Mouse (Mus musculus): ENCODE results near the gene Fosl1. TPM values are rescaled to one million over a fixed set of nuclear protein-coding genes. Genes with fewer than 3 reads are reported as not detected.

Fosl1 gene
- polyA plus RNA-seq, 1 experiment from 2014 or later, result not detected

DNA sequence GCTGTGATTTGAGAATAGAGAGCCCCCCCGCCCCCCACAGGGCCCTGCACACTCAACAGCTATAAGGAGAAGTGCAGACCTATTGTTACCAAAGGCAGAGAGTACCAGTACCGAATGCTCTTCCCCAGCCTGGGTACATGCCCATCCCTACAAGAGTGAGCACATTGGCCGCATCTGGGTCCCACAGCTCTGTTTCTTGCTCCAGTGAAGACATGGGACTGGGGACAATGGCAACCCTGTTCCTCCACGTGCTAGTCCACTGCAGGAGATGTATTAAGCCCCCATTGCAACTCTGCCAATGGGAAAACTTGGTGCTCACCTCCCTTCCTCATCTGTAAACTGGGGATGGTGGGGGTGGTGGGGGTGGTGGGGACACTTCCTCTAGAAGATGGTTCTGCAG is 33.5 kb upstream of the Fosl1 start:
- H3K4me2 ChIP-seq, result no peak overlapping the region
- no peaks in the 10 kb centered on the region for H3K27me3 ChIP-seq (replicated peaks)
- no peak for ATAC-seq (ENCODE audit: insufficient number of reproducible peaks, low FRiP score)
- no peaks in the 10 kb centered on the region for H3K9me3 ChIP-seq (replicated peaks)
- no peaks in the 10 kb centered on the region for H3K36me3 ChIP-seq
- H3K4me1 ChIP-seq (replicated peaks), result peaks cover 10% of the 10 kb centered on the region
- no peak overlapping the region for H3K9ac ChIP-seq
- H3K27ac ChIP-seq (ENCODE audit: poor library complexity, severe bottlenecking), result no peak overlapping the region
- no peak overlapping the region for H3K4me3 ChIP-seq
- WGBS, result 72% methylated on average over 4 of the region's 4 CpGs

GRCm38 (mm10) chr19:5414534-5414957 is 32.8 kb upstream of the Fosl1 start:
- ATAC-seq (ENCODE audit: insufficient number of reproducible peaks, low FRiP score), result no peak
- Histone ChIP-seq H3K9me3 (replicated peaks) (no peaks in the 10 kb centered on the region), H3K4me1 (replicated peaks) (peaks cover 9% of the 10 kb centered on the region), H3K27me3 (replicated peaks) (no peaks in the 10 kb centered on the region), H3K27ac (ENCODE audit: poor library complexity, severe bottlenecking) (no peak overlapping the region), H3K4me3 (no peak overlapping the region), H3K9ac (no peak overlapping the region), H3K36me3 (peaks cover 2% of the 10 kb centered on the region), H3K4me2 (no peak overlapping the region)
- 57% methylated on average over 2 of the region's 2 CpGs for WGBS

GRCm38 (mm10) chr19:5418750-5419466 is 28.4 kb upstream of the Fosl1 start:
- H3K4me3 ChIP-seq, result no peak overlapping the region
- H3K27ac ChIP-seq (ENCODE audit: poor library complexity, severe bottlenecking), result no peak overlapping the region
- H3K36me3 ChIP-seq, result peaks cover 39% of the 10 kb centered on the region
- H3K4me2 ChIP-seq, result no peak overlapping the region
- no peaks in the 10 kb centered on the region for H3K27me3 ChIP-seq (replicated peaks)
- peaks cover 17% of the 10 kb centered on the region for H3K4me1 ChIP-seq (replicated peaks)
- no peaks in the 10 kb centered on the region for H3K9me3 ChIP-seq (replicated peaks)
- no peak for ATAC-seq (ENCODE audit: insufficient number of reproducible peaks, low FRiP score)
- WGBS, result 91% methylated on average over 8 of the region's 8 CpGs
- H3K9ac ChIP-seq, result no peak overlapping the region

- H3K27ac ChIP-seq (ENCODE audit: poor library complexity, severe bottlenecking), result no peak overlapping the region
- H3K4me3 ChIP-seq, result no peak overlapping the region
- H3K27me3 ChIP-seq (replicated peaks), result no peaks in the 10 kb centered on the region
- H3K9me3 ChIP-seq (replicated peaks), result no peaks in the 10 kb centered on the region
- no peak overlapping the region; the same call in 1 of the 2 replicates for H3K9ac ChIP-seq
- peaks cover 39% of the 10 kb centered on the region for H3K36me3 ChIP-seq
- peaks cover 14% of the 10 kb centered on the region for H3K4me1 ChIP-seq (replicated peaks)
- no peak overlapping the region for H3K4me2 ChIP-seq
- 82% methylated on average over 9 of the region's 9 CpGs for WGBS
- ATAC-seq (ENCODE audit: insufficient number of reproducible peaks, low FRiP score), result no peak
Measured at GRCm38 (mm10) chr19:5419630-5420029, 27.7 kb upstream of the Fosl1 start.

DNA sequence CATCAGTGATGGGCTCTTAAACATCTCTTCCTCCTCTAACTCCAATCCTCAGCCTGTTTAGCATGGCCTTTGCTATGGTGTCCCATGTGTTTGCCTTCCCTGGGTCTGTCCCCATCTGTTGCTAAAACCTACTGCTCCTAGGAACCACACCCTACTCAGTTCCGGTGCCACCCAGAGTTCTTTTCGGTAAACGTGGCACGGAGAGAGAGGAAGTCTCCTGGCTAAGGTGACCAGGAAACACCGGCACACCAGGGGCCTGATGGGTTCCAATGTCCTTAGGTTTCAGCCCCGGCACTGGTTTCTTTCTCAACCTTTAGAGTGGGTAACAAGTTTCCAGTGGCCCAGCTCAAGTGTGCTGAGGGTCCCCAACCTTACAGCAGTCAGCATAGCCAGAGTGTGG is 26.8 kb upstream of the Fosl1 start:
- H3K36me3 ChIP-seq, result peaks cover 39% of the 10 kb centered on the region
- H3K9me3 ChIP-seq (replicated peaks), result no peaks in the 10 kb centered on the region
- H3K4me2 ChIP-seq, result no peak overlapping the region
- no peak for ATAC-seq (ENCODE audit: insufficient number of reproducible peaks, low FRiP score)
- H3K27me3 ChIP-seq (replicated peaks), result no peaks in the 10 kb centered on the region
- no peak overlapping the region for H3K4me3 ChIP-seq
- 91% methylated on average over 6 of the region's 6 CpGs for WGBS
- no peak overlapping the region for H3K27ac ChIP-seq (ENCODE audit: poor library complexity, severe bottlenecking)
- H3K4me1 ChIP-seq (replicated peaks), result peaks cover 15% of the 10 kb centered on the region
- H3K9ac ChIP-seq, result no peak overlapping the region

- peaks cover 27% of the 10 kb centered on the region for H3K4me1 ChIP-seq (replicated peaks)
- no peak overlapping the region for H3K9ac ChIP-seq
- no peaks in the 10 kb centered on the region for H3K9me3 ChIP-seq (replicated peaks)
- WGBS, result 88% methylated on average over 5 of the region's 5 CpGs
- H3K4me2 ChIP-seq, result no peak overlapping the region
- no peak for ATAC-seq (ENCODE audit: insufficient number of reproducible peaks, low FRiP score)
- no peak overlapping the region for H3K27ac ChIP-seq (ENCODE audit: poor library complexity, severe bottlenecking)
- no peaks in the 10 kb centered on the region for H3K27me3 ChIP-seq (replicated peaks)
- no peak overlapping the region for H3K4me3 ChIP-seq
- H3K36me3 ChIP-seq, result peaks cover 48% of the 10 kb centered on the region
Measured at GRCm38 (mm10) chr19:5421784-5422183, 25.6 kb upstream of the Fosl1 start.

DNA sequence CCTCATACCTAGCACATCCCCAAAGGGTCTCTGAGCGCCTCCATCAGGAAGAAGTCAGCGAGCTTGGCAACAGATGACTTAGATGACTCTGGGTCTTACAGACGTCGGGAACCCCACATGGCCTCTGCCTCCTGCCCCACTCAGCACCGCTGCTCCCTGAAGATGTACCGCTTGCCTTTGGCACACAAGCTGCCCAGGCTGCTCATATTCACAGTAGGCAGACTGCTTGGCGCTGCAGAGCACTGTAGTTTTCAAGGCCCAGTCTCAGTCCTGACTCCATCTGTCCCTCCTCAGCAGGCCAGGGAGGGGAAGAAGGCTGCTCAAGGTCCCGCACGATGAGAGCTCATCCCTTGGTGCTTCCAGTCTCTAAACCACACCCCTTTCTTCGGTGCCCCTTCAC is 25.1 kb upstream of the Fosl1 start:
- H3K9ac ChIP-seq, result no peak overlapping the region
- no peak overlapping the region for H3K4me3 ChIP-seq
- no peak for ATAC-seq (ENCODE audit: insufficient number of reproducible peaks, low FRiP score)
- no peak overlapping the region for H3K4me2 ChIP-seq
- peaks cover 53% of the 10 kb centered on the region for H3K36me3 ChIP-seq
- H3K4me1 ChIP-seq (replicated peaks), result peaks cover 29% of the 10 kb centered on the region
- H3K27ac ChIP-seq (ENCODE audit: poor library complexity, severe bottlenecking), result no peak overlapping the region
- no peaks in the 10 kb centered on the region for H3K27me3 ChIP-seq (replicated peaks)
- no peaks in the 10 kb centered on the region for H3K9me3 ChIP-seq (replicated peaks)
- 87% methylated on average over 10 of the region's 10 CpGs for WGBS

DNA sequence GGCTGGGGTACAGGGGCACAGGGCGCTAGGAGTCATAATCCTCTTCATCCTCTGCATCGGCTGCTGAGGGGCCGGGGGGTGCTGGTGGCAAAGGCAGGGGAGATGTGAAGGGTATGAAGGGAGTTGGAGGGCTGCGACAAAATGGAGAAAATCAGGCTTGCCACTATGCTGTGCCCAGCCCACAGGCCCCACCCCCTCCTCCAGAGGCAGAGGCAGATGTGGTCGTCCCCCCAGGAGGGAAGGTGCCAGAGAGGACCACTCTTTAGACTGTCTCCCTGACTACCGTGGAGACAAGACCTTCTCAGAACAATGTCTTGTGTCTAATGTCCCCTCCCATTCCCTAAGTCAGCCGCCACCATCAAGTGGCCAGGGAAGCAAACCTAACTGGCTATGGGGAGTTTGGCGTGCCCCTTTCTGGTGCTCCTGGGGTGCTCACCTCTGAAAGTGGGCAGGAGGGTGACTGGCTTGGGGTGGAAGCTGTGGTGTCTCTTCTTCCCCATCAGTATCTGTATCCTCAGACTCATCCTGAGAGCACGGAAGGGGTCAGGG is 24.4 kb upstream of the Fosl1 start:
- Histone ChIP-seq H3K9me3 (replicated peaks) (no peaks in the 10 kb centered on the region), H3K4me1 (replicated peaks) (peaks cover 29% of the 10 kb centered on the region), H3K4me2 (peak overlapping the region; percentile 94), H3K9ac (peak overlapping the region; percentile 91), H3K36me3 (peaks cover 57% of the 10 kb centered on the region), H3K4me3 (peak overlapping the region; percentile 89; the same call in 1 of the 2 replicates), H3K27ac (ENCODE audit: poor library complexity, severe bottlenecking) (no peak overlapping the region), H3K27me3 (replicated peaks) (no peaks in the 10 kb centered on the region)
- ATAC-seq (ENCODE audit: insufficient number of reproducible peaks, low FRiP score), result no peak
- 85% methylated on average over 9 of the region's 9 CpGs for WGBS

DNA sequence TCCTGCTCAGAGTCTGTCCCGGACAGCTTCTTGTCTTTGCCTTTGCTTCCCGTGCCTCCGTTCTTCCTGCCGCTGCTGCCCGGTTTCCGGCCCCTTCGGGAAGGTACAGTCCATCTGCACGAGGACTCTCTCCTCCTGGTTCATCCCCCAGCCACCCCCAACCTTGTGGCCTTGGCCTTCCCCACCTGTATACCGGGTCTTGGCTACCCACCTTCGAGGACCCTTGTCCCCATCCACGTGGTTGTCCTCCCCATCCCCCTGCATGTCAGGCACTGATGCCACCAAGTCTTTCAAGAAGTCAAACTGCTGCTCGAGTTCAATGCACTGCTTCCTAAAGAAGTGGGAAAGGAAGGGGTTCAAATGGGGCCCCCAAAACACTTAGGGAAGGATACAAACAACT is 23.8 kb upstream of the Fosl1 start:
- no peak for ATAC-seq (ENCODE audit: insufficient number of reproducible peaks, low FRiP score)
- H3K27ac ChIP-seq (ENCODE audit: poor library complexity, severe bottlenecking), result peak overlapping the region; percentile 91; the same call in 1 of the 2 replicates
- H3K4me3 ChIP-seq, result peak overlapping the region; percentile 89
- H3K4me1 ChIP-seq (replicated peaks), result peaks cover 29% of the 10 kb centered on the region
- no peaks in the 10 kb centered on the region for H3K9me3 ChIP-seq (replicated peaks)
- peak overlapping the region; percentile 94 for H3K4me2 ChIP-seq
- 65% methylated on average over 12 of the region's 12 CpGs for WGBS
- H3K9ac ChIP-seq, result peak overlapping the region; percentile 91
- H3K36me3 ChIP-seq, result peaks cover 57% of the 10 kb centered on the region
- no peaks in the 10 kb centered on the region for H3K27me3 ChIP-seq (replicated peaks)

- under 1% methylated on average over 47 of the region's 48 CpGs for WGBS
- H3K4me1 ChIP-seq (replicated peaks), result peaks cover 29% of the 10 kb centered on the region
- H3K4me3 ChIP-seq, result peak overlapping the region; percentile 89
- H3K9ac ChIP-seq, result peak overlapping the region; percentile 91
- peak; percentile 74 for ATAC-seq (ENCODE audit: insufficient number of reproducible peaks, low FRiP score)
- no peaks in the 10 kb centered on the region for H3K9me3 ChIP-seq (replicated peaks)
- H3K4me2 ChIP-seq, result peak overlapping the region; percentile 94
- H3K36me3 ChIP-seq, result peaks cover 57% of the 10 kb centered on the region
- no peaks in the 10 kb centered on the region for H3K27me3 ChIP-seq (replicated peaks)
- H3K27ac ChIP-seq (ENCODE audit: poor library complexity, severe bottlenecking), result peak overlapping the region; percentile 91
Measured at GRCm38 (mm10) chr19:5424092-5424781, 23.1 kb upstream of the Fosl1 start.

Measured in heart, embryonic 12.5 days (tissue).